Mouse (Mus musculus) midbrain, embryonic 12.5 days (tissue): Measurements from ENCODE around the gene Endou. TPM values are rescaled to one million over a fixed set of nuclear protein-coding genes. Genes with fewer than 3 reads are reported as not detected.

Experiments used
- ATAC-seq: fragments of 200-750 bp; cut with Nextera tagmentation; 2 replicates; pipeline ENCODE4 v1.8.0; 2017; ENCODE audit warnings: low read depth, moderate TSS enrichment, moderate library complexity; ENCODE audit not compliant: low FRiP score
- H3K27ac ChIP-seq: fragments of 300-500 bp; sonication (generic); replicated peaks from 2 replicates; pipeline ENCODE4 v1.5.1; 2016; ENCODE audit warnings: mild to moderate bottlenecking
- H3K27me3 ChIP-seq: fragments of 300-500 bp; sonication (generic); 2 replicates; pipeline ENCODE4 v1.6.1; 2016; ENCODE audit warnings: mild to moderate bottlenecking
- H3K36me3 ChIP-seq: fragments of 300-500 bp; sonication (generic); 2 replicates; pipeline ENCODE4 v1.6.1; 2016
- H3K4me1 ChIP-seq: fragments of 300-500 bp; sonication (generic); 2 replicates; pipeline ENCODE4 v1.6.1; 2016
- H3K4me2 ChIP-seq: fragments of 300-500 bp; sonication (generic); replicated peaks from 2 replicates; pipeline ENCODE4 v1.6.1; 2016; ENCODE audit warnings: mild to moderate bottlenecking, moderate library complexity
- H3K4me3 ChIP-seq: fragments of 300-500 bp; sonication (generic); 2 replicates; pipeline ENCODE4 v1.5.1; 2016; ENCODE audit warnings: mild to moderate bottlenecking
- H3K9ac ChIP-seq: fragments of 300-500 bp; sonication (generic); replicated peaks from 2 replicates; pipeline ENCODE4 v1.6.1; 2016; ENCODE audit warnings: mild to moderate bottlenecking, moderate library complexity
- H3K9me3 ChIP-seq: fragments of 300-500 bp; sonication (generic); 2 replicates; pipeline ENCODE4 v1.6.1; 2016; ENCODE audit warnings: mild to moderate bottlenecking
- WGBS: fragments of 180-500 bp; shearing (Covaris S2); methylation state at CpG from one replicate; pipeline ENCODE4 v1.1.7; 2016; 5-methylcytosine and 5-hydroxymethylcytosine counted together
- polyA plus RNA-seq: library from polyadenylated mRNA; unstranded; fragments of >200 nt; fragmentation: Nextera tagmentation; extraction: Ambion mirVana; gene quantifications from 2 replicates; pipeline ENCODE4 v1.2.1, GENCODE M21; 2016

Gene Endou
- polyA plus RNA-seq, 1 experiment from 2014 or later = 0.20 TPM

GRCm38 (mm10) chr15:97743210-97743609 lies 12.1 kb upstream of the Endou start:
- WGBS = 87% methylated on average over 5 of the region's 5 CpGs
- H3K9me3 ChIP-seq = no peaks in the 10 kb centered on the region
- no peak overlapping the region for H3K27ac ChIP-seq
- H3K4me1 ChIP-seq = peaks cover 11% of the 10 kb centered on the region; the same call in 1 of the 2 replicates
- ATAC-seq = no peak
- no peaks in the 10 kb centered on the region for H3K36me3 ChIP-seq
- H3K27me3 ChIP-seq = peaks cover 5% of the 10 kb centered on the region
- H3K9ac ChIP-seq = no peak overlapping the region
- H3K4me3 ChIP-seq = no peak overlapping the region
- H3K4me2 ChIP-seq = no peak overlapping the region

- H3K4me2 ChIP-seq = no peak overlapping the region
- H3K27me3 ChIP-seq = peaks cover 5% of the 10 kb centered on the region
- ATAC-seq = no peak
- H3K9me3 ChIP-seq = no peaks in the 10 kb centered on the region
- no peak overlapping the region for H3K27ac ChIP-seq
- 54% methylated on average over 4 of the region's 4 CpGs for WGBS
- H3K36me3 ChIP-seq = no peaks in the 10 kb centered on the region
- no peak overlapping the region for H3K9ac ChIP-seq
- H3K4me1 ChIP-seq = peaks cover 8% of the 10 kb centered on the region; the same call in 1 of the 2 replicates
- H3K4me3 ChIP-seq = no peak overlapping the region
Measured at GRCm38 (mm10) chr15:97742600-97742999, 11.5 kb upstream of the Endou start.

- 56% methylated on average over 7 of the region's 7 CpGs for WGBS
- H3K27ac ChIP-seq = no peak overlapping the region
- H3K9me3 ChIP-seq = no peaks in the 10 kb centered on the region
- no peaks in the 10 kb centered on the region for H3K36me3 ChIP-seq
- no peak overlapping the region for H3K9ac ChIP-seq
- no peak overlapping the region for H3K4me3 ChIP-seq
- no peak for ATAC-seq
- H3K4me2 ChIP-seq = no peak overlapping the region
- peaks cover 3% of the 10 kb centered on the region for H3K27me3 ChIP-seq
- peaks cover 8% of the 10 kb centered on the region; the same call in 1 of the 2 replicates for H3K4me1 ChIP-seq
Measured at GRCm38 (mm10) chr15:97742074-97742473, 10.9 kb upstream of the Endou start.

- Histone ChIP-seq H3K9me3 (no peaks in the 10 kb centered on the region), H3K4me1 (peaks cover 8% of the 10 kb centered on the region; the same call in 1 of the 2 replicates), H3K36me3 (no peaks in the 10 kb centered on the region), H3K9ac (no peak overlapping the region), H3K27me3 (no peaks in the 10 kb centered on the region; the same call in 1 of the 2 replicates), H3K4me3 (no peak overlapping the region), H3K4me2 (no peak overlapping the region), H3K27ac (no peak overlapping the region)
- ATAC-seq = no peak
- 84% methylated on average over 12 of the region's 12 CpGs for WGBS
Measured at GRCm38 (mm10) chr15:97741662-97742061, 10.5 kb upstream of the Endou start.

GRCm38 (mm10) chr15:97740283-97740732 lies 9.2 kb upstream of the Endou start:
- Histone ChIP-seq H3K4me1 (peaks cover 5% of the 10 kb centered on the region; the same call in 1 of the 2 replicates), H3K36me3 (no peaks in the 10 kb centered on the region), H3K27ac (no peak overlapping the region), H3K4me3 (no peak overlapping the region), H3K27me3 (no peaks in the 10 kb centered on the region; the same call in 1 of the 2 replicates), H3K9me3 (no peaks in the 10 kb centered on the region), H3K9ac (no peak overlapping the region), H3K4me2 (no peak overlapping the region)
- no peak for ATAC-seq
- 90% methylated on average over 9 of the region's 9 CpGs for WGBS

- Histone ChIP-seq H3K27ac (no peak overlapping the region), H3K9me3 (no peaks in the 10 kb centered on the region), H3K27me3 (no peaks in the 10 kb centered on the region; the same call in 1 of the 2 replicates), H3K36me3 (no peaks in the 10 kb centered on the region), H3K4me3 (no peak overlapping the region), H3K9ac (no peak overlapping the region), H3K4me1 (peaks cover 4% of the 10 kb centered on the region; the same call in 1 of the 2 replicates), H3K4me2 (no peak overlapping the region)
- 90% methylated on average over 7 of the region's 7 CpGs for WGBS
- ATAC-seq = no peak
Measured at GRCm38 (mm10) chr15:97738923-97739322, 7.8 kb upstream of the Endou start.

- Histone ChIP-seq H3K4me3 (no peak overlapping the region), H3K36me3 (no peaks in the 10 kb centered on the region), H3K27ac (no peak overlapping the region), H3K27me3 (no peaks in the 10 kb centered on the region), H3K9me3 (peaks cover 2% of the 10 kb centered on the region; the same call in 1 of the 2 replicates), H3K4me1 (no peaks in the 10 kb centered on the region), H3K4me2 (no peak overlapping the region), H3K9ac (no peak overlapping the region)
- 92% methylated on average over 11 of the region's 11 CpGs for WGBS
- no peak for ATAC-seq
Measured at GRCm38 (mm10) chr15:97731988-97732387, 849 bp upstream of the Endou start.

GRCm38 (mm10) chr15:97730365-97730764 lies 774 bp downstream of the Endou start:
- H3K27me3 ChIP-seq = no peaks in the 10 kb centered on the region
- no peak overlapping the region for H3K4me3 ChIP-seq
- 57% methylated on average over 6 of the region's 6 CpGs for WGBS
- H3K9ac ChIP-seq = no peak overlapping the region
- no peak for ATAC-seq
- H3K4me2 ChIP-seq = no peak overlapping the region
- no peaks in the 10 kb centered on the region for H3K4me1 ChIP-seq
- H3K9me3 ChIP-seq = peaks cover 2% of the 10 kb centered on the region; the same call in 1 of the 2 replicates
- H3K36me3 ChIP-seq = no peaks in the 10 kb centered on the region
- no peak overlapping the region for H3K27ac ChIP-seq

- no peak overlapping the region for H3K27ac ChIP-seq
- 68% methylated on average over 7 of the region's 7 CpGs for WGBS
Measured at GRCm38 (mm10) chr15:97728804-97729203, 2.3 kb downstream of the Endou start.

GRCm38 (mm10) chr15:97728394-97728793 lies 2.7 kb downstream of the Endou start:
- WGBS = 94% methylated on average over 11 of the region's 11 CpGs
- no peaks in the 10 kb centered on the region for H3K36me3 ChIP-seq
- H3K9ac ChIP-seq = no peak overlapping the region
- H3K27me3 ChIP-seq = no peaks in the 10 kb centered on the region
- no peak overlapping the region for H3K4me2 ChIP-seq
- H3K4me1 ChIP-seq = no peaks in the 10 kb centered on the region
- ATAC-seq = no peak
- H3K4me3 ChIP-seq = no peak overlapping the region
- H3K9me3 ChIP-seq = no peaks in the 10 kb centered on the region
- H3K27ac ChIP-seq = no peak overlapping the region

More at GRCm38 (mm10) chr15:97728804-97729203, 2.3 kb downstream of the Endou start:
- Histone ChIP-seq H3K4me3 (no peak overlapping the region), H3K4me2 (no peak overlapping the region), H3K27me3 (no peaks in the 10 kb centered on the region), H3K9me3 (peaks cover 2% of the 10 kb centered on the region; the same call in 1 of the 2 replicates), H3K4me1 (no peaks in the 10 kb centered on the region), H3K9ac (no peak overlapping the region), H3K36me3 (no peaks in the 10 kb centered on the region)
- no peak for ATAC-seq

GRCm38 (mm10) chr15:97727520-97727919 lies 3.6 kb downstream of the Endou start:
- Histone ChIP-seq H3K4me2 (no peak overlapping the region), H3K4me1 (no peaks in the 10 kb centered on the region), H3K9me3 (no peaks in the 10 kb centered on the region), H3K27me3 (no peaks in the 10 kb centered on the region), H3K36me3 (no peaks in the 10 kb centered on the region), H3K27ac (no peak overlapping the region), H3K9ac (no peak overlapping the region), H3K4me3 (no peak overlapping the region)
- no peak for ATAC-seq
- 71% methylated on average over 5 of the region's 5 CpGs for WGBS

- no peaks in the 10 kb centered on the region for H3K27me3 ChIP-seq
- H3K27ac ChIP-seq = no peak overlapping the region
- no peaks in the 10 kb centered on the region for H3K9me3 ChIP-seq
- no peaks in the 10 kb centered on the region for H3K36me3 ChIP-seq
- H3K4me1 ChIP-seq = no peaks in the 10 kb centered on the region
- H3K4me3 ChIP-seq = no peak overlapping the region
- H3K9ac ChIP-seq = no peak overlapping the region
- ATAC-seq = no peak
- 81% methylated on average over 8 of the region's 8 CpGs for WGBS
- H3K4me2 ChIP-seq = no peak overlapping the region
Measured at GRCm38 (mm10) chr15:97727048-97727447, 4.1 kb downstream of the Endou start.

GRCm38 (mm10) chr15:97726310-97726709 lies 4.8 kb downstream of the Endou start:
- H3K9me3 ChIP-seq = no peaks in the 10 kb centered on the region
- ATAC-seq = no peak
- H3K4me3 ChIP-seq = no peak overlapping the region
- H3K36me3 ChIP-seq = no peaks in the 10 kb centered on the region
- no peak overlapping the region for H3K9ac ChIP-seq
- H3K4me1 ChIP-seq = no peaks in the 10 kb centered on the region
- no peak overlapping the region for H3K4me2 ChIP-seq
- H3K27ac ChIP-seq = no peak overlapping the region
- WGBS = 74% methylated on average over 13 of the region's 13 CpGs
- H3K27me3 ChIP-seq = no peaks in the 10 kb centered on the region
